Mouse (Mus musculus) adrenal gland, postnatal 10 days (tissue): ENCODE measurements around the gene Dbnl. TPM values are rescaled to one million over a fixed set of nuclear protein-coding genes. Genes with fewer than 3 reads are reported as not detected.
"Not testable (repeated sequence)": the region's sequence is repeated elsewhere in the genome, so short reads cannot be mapped to it uniquely, and the experiment has no call there.

Experiments
- DNase-seq: peaks from one replicate; pipeline ENCODE4 v3.0.0; 2021; ENCODE audit warnings: mixed read lengths
- total RNA-seq, 2 experiments: library from RNA; stranded (reverse); gene quantifications; 2 replicates each; pipeline ENCODE4 v1.2.3; 2021

Gene Dbnl
- total RNA-seq, 2 experiments from 2014 or later, result 51.5 to 57.5 TPM

GRCm38 (mm10) chr11:5795290-5795689 is 7.0 kb downstream of the Dbnl start:
- DNase-seq, result no peak

GRCm38 (mm10) chr11:5795706-5796105 is 7.4 kb downstream of the Dbnl start:
- no peak for DNase-seq

- no peak for DNase-seq
Measured at GRCm38 (mm10) chr11:5796939-5797338, 8.7 kb downstream of the Dbnl start.

GRCm38 (mm10) chr11:5797371-5797770 is 9.1 kb downstream of the Dbnl start:
- no peak for DNase-seq

- no peak for DNase-seq
Measured at GRCm38 (mm10) chr11:5797928-5798327, 9.6 kb downstream of the Dbnl start.

GRCm38 (mm10) chr11:5799621-5800490 is 11.6 kb downstream of the Dbnl start:
- DNase-seq, result no peak

GRCm38 (mm10) chr11:5801511-5801910 is 13.2 kb downstream of the Dbnl start:
- no peak for DNase-seq

- DNase-seq, result no peak
Measured at GRCm38 (mm10) chr11:5802005-5802404, 13.7 kb downstream of the Dbnl start.

- no peak for DNase-seq
Measured at GRCm38 (mm10) chr11:5802457-5803217, 14.3 kb downstream of the Dbnl start.

- no peak for DNase-seq
Measured at GRCm38 (mm10) chr11:5803551-5803981, 15.3 kb downstream of the Dbnl start, which contains the start of gene Pgam2. Pgam2 (minus strand) TSS chr11:5803733.

- DNase-seq, result no peak
Measured at GRCm38 (mm10) chr11:5804174-5804573, 15.9 kb downstream of the Dbnl start.

- DNase-seq, result no peak
Measured at GRCm38 (mm10) chr11:5805711-5806110, 17.4 kb downstream of the Dbnl start.

GRCm38 (mm10) chr11:5807956-5808355 is 19.7 kb downstream of the Dbnl start:
- no peak for DNase-seq

- not testable (repeated sequence) for DNase-seq
Measured at GRCm38 (mm10) chr11:5809487-5809886, 21.2 kb downstream of the Dbnl start.

GRCm38 (mm10) chr11:5813381-5813780 is 25.1 kb downstream of the Dbnl start:
- DNase-seq, result no peak

- DNase-seq, result no peak
Measured at GRCm38 (mm10) chr11:5819223-5819622, 30.9 kb downstream of the Dbnl start.

GRCm38 (mm10) chr11:5825432-5825831 is 37.1 kb downstream of the Dbnl start:
- DNase-seq, result no peak

GRCm38 (mm10) chr11:5827931-5828330 is 39.6 kb downstream of the Dbnl start:
- no peak for DNase-seq

GRCm38 (mm10) chr11:5828509-5829191 is 40.4 kb downstream of the Dbnl start:
- no peak for DNase-seq

- no peak for DNase-seq
Measured at GRCm38 (mm10) chr11:5829327-5829726, 41.0 kb downstream of the Dbnl start.

GRCm38 (mm10) chr11:5834506-5834905 is 46.2 kb downstream of the Dbnl start:
- DNase-seq, result no peak

GRCm38 (mm10) chr11:5835057-5835456 is 46.8 kb downstream of the Dbnl start:
- DNase-seq, result no peak

GRCm38 (mm10) chr11:5836126-5836525 is 47.8 kb downstream of the Dbnl start:
- peak; percentile 44 for DNase-seq
